Mouse (Mus musculus): ENCODE data around the gene Acap1.
"Not testable (repeated sequence)": the region's sequence is repeated elsewhere in the genome, so short reads cannot be mapped to it uniquely, and the experiment has no call there.

The Acap1 gene

DNA sequence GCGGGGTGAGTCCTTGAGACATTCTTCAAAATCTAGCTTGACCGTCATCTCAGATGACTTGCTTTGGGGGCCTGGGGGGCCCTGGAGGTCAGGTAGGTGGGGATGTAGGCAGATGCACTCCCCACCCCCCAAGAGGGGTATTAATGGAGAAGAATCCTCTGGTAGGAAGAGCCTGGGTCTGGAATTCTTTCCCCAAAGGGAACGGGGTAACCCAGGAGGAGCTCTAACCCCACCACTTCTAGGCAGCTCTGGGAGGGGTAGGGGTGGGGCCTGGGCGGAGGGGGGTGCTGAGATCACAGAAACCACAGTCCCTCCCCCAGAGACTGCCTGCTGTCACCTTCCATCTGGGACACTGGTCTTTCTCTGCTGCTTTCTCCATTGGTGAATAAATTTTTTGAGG, at the start of gene Acap1:
Gene Acap1, minus strand, starts transcription at position 249 of the 400 bp plus-strand sequence.
- DNase-seq = peak; percentile 63 to 65

DNA sequence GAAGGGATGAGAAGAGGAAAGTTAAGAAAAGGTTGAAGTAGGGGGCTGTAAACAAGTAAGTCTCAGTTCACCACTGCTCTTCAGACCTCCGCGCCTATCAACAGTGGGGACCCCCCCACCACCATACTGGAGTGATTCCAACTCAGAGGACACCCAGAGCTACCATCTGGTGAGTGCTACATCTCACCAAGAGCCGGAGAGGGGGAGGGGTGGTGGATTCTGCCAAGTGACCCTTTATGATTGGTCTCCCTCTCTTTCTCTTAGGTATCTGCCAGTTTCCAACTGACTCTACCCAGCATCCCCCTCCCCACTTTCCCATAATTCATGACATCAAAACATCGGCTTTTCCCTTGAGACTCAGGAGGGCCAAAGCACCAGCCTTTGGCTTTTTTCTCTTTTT, 45.6 kb upstream of the Acap1 start:
- DNase-seq = no peak

DNA sequence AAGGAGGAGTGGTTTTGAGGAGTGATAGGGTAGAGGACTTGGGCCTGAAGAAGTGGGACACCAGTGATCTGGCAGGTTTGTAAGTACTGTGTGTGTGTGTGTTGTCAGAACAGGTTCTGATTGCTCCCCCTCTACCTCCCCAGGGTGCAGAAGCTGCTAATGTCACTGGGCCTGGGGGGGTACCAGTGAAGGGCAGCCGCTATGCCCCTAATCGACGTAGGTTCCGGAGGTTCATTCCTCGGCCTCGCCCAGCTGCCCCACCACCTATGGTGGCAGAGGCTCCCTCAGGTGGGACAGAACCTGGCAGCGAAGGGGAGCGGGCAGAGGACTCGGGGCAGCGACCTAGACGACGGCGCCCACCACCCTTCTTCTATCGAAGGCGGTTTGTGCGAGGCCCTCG, 44.4 kb upstream of the Acap1 start:
- DNase-seq = no peak

DNA sequence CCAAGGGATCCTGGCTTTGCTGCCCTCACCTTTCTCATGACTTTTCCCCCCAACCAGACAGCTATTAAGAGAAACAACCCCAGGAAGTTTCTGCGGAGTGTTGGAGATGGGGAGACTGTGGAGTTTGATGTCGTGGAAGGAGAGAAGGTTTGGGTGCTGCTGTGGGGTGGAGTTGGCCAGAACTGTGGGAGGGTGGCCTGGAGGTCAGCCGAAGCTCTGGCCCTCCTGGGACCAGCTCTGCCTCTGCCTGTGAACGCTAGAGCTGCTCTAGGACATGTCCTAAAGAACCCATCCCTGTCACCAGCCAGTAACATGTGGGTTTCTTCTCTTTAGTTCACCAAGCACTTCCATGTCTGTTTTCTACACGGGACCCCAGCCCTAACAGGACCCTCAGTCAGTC, 43.8 kb upstream of the Acap1 start:
- DNase-seq = no peak

DNA sequence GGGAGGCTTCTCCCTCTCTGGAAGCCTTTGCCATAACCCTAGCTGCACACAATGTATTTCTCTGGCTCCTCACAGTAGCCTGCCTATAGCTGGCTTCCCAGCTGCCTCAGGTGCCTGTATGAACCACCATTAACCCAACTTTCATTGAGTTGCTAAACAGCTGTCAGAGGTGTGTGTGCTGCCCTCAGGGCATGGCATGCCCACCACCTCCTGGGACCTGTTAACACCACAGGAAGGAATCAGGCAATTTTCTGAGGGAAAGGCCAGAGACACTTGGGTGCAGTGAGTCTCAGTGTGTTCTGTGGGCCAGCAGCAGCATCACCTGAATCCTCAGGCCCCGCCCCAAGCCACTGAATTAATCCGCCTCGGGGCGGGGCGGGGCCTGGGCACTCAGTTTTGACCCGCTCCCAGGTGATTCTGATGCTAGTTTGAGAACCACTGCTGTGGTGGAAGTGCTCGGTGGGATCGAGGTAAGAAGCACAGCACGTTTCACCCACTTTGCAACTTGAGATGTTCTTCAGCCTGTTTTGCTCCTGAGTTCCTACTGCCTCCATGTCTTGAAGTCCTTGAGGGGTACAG, 43.2 kb upstream of the Acap1 start:
- no peak for DNase-seq

DNA sequence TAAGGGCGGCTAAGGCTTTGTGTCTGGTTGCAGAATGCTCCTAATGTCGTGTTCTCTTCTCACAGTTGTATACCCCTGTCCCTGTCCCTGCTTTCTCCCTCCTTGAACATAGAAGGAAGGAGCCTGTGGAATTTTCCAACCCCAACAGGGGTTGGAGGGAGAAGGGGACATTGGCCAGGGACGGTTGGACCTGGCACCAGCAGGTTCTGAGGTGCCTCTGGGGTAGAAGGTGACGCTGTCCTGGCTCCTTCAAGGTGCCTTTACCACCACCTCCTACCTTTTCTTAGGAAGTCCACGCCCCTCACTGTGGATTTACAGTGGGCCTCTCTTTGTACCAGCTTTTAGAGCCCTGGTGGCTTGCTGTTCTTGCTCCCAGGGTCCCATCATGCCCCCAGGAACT, 42.5 kb upstream of the Acap1 start:
- no peak for DNase-seq

DNA sequence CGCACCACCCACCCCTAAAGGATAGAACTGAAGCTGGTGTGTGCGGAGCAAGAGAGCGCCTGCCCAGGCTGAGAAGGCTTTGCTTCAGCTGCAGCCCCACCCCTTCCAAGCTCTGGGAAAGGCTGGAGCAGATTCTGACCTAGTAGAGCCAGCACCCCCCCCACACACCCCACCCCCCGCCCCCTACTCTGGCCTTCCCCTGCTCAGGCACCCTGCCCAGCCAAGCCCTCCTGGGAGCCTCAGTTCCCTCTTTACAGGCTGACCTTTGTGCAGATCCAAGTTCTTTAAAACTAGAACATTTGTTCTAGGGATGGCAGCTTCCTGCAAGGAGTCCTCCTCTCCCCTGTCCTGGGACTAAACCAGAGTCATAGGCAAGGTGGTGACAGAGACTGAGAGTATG, 42.0 kb upstream of the Acap1 start:
- DNase-seq = no peak

DNA sequence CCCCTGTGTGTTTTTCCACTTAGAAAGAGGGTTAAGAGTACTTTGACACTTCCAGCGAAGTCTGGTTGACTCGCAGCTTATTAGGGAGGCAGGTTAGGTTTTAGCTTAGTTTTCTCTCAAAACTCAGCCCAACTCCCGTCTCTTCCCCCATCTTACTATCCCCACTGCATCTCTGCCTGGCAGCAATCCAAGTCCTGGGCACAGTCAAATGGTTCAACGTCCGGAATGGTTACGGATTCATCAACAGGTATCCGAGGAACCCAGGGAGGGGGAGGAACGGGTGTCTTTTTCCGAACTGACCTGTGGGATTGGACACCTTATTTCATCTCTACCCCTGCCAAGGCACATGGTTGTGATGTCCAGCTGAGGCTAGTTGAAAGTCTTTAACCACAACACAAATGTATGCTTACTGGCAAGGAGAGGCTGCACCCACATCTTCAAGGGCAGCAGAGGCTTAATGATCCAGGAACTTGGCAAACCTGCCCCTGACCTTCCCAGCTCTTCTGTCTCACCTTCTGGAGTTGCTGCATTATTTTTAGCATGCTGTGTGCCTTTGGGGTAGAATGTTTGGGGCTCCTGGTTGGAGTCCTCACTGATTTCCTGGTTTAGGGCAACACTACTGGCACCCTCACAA, 41.5 kb upstream of the Acap1 start:
- no peak for DNase-seq

DNA sequence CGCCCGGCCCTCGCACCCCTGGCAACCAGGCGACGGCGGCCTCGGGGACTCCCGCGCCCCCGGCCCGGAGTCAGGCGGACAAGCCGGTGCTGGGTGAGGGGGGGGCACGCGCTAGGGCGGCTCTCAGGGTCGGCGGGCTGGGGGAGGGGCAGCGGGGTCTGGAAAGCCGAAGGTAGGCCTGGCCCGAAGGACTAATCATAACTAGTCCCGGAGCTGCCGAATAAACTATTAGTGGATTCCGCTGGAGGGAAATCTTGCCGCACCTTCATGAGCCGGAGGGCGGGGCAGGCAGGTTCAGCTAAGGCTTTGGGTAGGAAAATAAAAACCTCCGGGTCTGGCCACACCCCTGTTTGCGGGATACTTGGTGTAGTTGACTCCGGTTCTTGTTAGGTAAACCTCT, 40.8 kb upstream of the Acap1 start:
- DNase-seq = peak in 1 of 2 experiments; percentile 27

DNA sequence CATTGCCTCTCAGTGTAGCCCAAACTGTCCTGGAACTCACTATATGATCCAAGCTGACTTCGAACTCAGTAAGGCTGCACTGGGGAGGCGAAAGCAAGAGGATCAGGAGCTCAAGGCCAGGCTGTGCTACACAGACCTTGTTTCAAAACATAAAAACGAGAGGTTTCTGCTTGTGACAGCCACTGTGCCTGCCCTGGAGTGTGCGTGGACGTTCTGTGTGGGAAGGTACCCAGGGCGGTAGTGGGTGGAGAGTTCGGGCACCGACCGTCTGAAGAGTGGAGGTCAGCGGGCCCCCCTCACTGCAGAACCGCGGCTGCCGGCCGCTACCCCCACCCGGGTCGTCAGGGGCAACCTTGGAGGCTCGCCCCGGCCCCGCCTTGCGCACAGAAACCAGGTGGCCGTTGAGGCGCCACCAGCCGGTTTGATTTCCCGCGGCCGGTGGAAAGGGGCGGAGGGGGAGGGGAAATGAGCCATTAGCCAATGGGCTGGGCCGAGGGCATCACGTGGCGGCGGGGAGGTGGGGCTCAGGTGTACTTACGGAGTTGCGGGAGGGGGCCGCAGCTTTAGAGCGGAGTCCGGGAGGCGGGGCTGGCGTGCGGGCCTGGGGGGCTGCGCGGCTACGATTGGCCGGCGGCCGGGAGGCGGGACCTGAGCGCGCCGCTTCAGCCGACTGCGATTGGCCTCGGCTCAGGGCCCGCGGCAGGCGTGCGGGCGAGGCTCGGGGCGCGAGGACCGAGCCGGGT, 40.0 kb upstream of the Acap1 start, which contains the start of gene Ybx2:
Gene Ybx2, plus strand, starts transcription at position 660 of the 743 bp plus-strand sequence.
- peak; percentile 88 to 90 for DNase-seq

DNA sequence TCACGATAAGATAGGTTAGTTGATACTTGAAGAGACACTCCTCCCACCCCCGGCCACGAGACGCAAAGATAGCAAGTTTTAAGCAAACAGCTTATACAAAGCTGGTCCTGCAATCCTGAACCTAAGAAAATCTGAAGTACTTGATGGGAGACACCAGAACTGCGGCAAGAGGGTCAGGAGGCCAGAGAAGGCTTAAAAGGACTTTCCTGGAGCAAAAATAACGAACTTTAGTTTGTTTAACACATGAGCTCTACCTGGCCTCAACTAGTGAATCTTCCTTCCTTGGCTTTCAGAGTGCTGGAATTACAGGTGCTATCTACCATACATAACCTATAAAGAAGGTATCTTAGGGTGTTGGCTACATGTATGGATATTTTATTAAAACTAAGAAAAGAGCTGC, 39.3 kb upstream of the Acap1 start:
- no peak for DNase-seq

DNA sequence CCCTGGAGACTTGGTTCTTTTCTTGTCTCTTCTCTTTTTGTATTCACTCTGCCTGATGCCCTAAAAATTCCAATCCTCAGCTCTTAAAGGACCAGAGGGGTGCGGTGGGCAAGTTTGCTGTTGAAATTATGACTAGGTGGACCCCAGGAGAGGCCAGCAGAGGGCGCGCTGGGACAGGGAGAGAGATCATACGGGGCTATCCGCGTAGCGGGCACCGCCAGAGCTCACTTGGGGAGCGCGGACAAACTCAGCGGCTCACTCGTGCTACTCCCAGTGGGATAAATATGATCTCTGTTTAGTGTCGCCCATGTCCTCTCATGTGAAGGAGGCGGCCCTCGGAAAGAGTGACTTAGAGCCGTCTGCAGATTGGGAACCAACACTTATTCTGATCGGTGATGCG, 38.8 kb upstream of the Acap1 start:
- peak; percentile 94 to 95 for DNase-seq

DNA sequence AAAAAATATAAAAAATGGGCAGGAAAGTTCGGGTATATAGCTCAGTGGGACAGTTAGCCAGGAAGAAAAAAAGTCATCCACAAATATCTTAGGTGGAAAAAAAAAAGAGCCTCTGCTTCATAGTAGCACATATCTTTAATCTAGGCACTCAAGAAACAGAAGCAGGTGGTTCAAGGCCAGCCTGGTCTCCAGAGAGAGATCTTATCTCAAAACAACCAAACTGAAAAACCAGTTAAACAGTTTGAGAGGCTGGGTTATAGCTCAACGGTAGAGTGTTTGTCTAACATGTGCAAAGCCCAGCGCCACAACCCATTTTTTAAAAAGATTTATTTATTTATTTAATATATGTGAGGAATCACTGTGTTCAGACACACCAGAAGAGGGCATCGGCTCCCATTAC, 37.7 kb upstream of the Acap1 start:
- no peak for DNase-seq

DNA sequence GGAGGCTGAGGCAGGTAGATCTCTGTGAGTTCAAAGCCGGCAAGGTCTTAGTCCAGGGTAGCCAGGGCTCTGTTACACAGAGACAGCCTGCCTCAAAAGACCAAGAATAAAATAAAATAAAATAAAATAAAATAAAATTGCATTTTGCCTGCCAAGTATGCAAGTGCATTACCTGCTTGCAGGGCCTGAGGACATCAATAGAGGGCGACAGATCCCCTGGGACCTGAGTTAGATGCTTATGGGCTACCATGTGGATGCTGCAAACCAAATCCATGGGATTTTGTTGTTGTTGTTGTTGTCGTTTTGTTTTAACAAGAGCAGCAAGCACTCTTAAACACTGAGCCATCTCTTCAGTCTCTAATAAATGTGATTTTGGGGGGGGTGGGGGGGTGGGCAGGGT, 36.9 kb upstream of the Acap1 start:
- DNase-seq = peak; percentile 33 to 35

DNA sequence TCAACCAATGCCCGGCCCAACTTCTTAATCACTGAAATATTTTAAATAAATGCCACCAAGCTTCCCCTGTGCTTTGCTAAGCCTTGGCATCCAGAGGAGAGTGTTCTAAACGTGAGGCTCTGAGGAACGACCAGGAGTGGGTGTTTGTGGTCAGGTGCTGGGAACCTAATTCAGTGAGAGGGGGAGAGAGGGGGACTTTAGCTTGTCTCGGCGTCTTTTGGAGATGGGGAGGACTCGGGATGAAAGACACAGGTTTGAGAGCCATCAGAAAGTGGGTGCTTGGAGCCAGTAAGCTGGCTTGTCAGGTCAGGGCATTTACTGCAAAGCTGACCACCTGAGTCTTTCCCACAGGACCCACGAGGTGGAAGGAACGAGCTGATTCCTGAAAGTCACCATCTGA, 36.4 kb upstream of the Acap1 start:
- no peak for DNase-seq

DNA sequence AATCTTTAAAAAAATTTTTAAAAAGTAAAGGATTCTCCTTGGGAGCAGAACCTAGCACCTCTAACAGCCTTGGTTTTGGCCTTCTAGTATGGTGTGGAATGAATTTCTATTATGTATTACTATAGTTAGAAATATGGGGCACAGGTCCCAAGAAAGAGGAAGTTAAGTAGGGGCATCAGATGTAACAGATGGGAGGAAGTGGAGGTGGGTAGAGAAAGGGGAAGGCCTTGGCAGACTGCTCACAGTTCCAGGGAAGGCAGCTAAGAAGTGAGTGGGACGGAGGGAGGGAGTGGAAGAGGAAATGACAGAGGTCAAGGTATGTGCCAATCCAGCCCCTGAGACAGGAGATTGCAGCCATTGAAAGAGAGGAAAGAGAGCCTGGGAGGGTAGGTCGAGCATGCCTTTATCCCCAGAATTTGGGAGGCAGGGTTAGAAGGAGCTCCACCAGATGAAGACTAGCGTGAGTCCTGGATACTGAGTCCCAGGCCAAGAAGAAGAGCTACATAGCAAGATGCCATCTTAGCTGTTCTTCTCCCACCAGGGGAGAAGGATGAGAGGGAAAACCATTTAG, 35.7 kb upstream of the Acap1 start:
- peak; percentile 45 to 58 for DNase-seq

DNA sequence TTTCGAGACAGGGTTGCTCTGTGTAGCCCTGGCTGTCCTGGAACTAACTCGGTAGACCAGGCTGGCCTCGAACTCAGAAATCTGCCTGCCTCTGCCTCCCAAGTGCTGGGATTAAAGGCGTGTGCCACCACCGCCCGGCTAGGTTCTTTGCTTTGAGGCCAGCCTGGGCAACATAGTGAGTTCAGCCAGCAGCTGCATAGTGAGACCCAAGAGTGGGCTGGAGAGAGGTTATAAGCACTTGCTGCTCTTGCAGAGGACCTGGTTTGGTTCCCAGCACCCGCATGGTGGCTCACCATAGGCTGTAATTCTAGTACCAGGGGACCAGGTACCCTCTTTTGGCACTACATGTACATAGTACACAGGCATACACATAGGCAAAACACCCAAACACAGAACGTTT, 34.8 kb upstream of the Acap1 start:
- not testable (repeated sequence) for DNase-seq

DNA sequence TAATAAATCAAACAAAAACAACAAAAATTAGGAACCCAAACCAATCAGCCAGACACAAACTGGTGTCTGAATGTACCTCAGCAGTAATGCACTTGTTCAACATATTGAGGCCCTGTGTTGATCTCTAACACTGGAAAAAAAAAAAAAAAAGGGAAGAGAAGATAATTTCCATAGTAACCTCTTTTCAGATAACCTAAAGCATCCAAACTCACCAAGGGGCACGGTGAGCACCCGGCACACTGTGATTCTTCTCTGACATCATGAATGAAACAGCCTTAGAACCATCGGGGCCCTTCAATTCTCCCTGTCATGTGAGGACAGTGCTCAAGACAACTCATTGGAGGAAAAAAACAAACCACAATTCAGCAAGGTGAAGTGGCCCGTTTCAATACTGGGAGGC, 34.4 kb upstream of the Acap1 start:
- DNase-seq = no peak

DNA sequence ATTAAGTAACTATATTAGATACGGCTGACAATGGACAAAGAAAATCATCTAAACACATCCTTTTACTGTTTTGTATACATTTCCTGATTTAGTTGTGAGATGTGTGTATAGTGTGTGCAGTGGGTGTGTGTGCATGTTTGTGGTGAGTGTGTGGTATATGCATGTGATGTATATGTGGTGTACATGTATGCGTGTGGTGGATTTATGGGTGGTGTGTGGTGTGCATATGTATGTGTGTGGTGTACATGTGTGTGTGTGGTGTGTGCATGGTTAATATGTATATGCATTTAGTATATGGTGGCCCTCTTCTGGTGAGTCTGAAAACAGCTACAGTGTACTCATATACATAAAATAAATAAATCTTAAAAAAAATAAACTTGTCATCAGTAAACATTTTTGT, 32.2 kb upstream of the Acap1 start:
- DNase-seq = no peak

DNA sequence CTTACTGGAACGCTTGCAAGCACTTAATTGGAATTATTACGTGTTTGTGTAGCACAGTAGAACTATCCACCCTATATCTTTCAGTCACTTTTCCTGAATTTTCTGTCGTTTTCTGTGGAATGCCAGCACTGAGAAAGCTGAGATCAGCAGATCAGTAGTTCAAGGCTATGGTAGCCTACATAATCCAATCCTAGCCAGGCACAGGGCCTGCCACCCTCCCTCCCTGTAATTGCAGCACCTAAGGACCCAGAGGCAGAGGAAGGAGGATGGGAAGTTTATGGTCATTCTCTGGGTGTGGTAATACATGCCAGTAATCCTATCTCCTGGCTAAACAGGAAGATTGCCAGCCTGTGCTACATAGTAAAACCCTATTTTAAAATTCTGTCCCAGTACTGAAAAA, 27.5 kb upstream of the Acap1 start:
- DNase-seq = no peak

DNA sequence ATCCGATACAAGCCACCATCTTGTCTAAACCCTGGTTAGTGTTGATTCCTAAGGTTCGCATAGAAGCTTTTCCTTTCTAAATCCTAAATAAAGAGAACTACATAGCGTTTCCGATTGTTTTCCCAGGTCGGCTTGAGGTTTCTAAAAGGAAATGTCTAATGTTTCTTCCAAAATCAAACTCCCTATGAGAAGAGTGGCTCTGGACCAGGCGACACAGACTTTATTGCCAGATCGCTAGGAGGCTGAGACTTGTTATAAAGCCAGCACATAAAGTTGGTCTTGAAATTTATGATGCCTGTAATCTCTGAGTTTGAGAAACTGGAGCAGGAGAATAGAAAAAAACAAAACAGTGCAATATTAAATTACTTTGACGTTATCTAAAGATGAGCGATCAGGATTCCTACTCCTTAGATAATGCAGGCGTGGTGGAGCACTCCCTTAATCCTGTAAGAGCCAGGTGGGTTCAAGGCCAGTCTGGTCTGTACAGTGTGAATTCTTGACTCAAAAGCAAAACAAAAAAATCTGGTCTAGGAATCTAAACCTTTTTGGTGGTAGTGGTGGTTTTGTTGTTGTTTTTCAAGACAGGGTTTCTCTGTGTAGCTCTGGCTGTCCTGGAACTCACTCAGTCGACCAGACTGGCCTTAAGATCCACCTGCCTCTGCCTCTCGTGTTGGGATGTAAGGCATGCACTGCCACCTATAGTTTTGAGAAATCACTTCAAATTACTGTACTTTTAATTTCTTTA, 26.8 kb upstream of the Acap1 start:
- no peak for DNase-seq

DNA sequence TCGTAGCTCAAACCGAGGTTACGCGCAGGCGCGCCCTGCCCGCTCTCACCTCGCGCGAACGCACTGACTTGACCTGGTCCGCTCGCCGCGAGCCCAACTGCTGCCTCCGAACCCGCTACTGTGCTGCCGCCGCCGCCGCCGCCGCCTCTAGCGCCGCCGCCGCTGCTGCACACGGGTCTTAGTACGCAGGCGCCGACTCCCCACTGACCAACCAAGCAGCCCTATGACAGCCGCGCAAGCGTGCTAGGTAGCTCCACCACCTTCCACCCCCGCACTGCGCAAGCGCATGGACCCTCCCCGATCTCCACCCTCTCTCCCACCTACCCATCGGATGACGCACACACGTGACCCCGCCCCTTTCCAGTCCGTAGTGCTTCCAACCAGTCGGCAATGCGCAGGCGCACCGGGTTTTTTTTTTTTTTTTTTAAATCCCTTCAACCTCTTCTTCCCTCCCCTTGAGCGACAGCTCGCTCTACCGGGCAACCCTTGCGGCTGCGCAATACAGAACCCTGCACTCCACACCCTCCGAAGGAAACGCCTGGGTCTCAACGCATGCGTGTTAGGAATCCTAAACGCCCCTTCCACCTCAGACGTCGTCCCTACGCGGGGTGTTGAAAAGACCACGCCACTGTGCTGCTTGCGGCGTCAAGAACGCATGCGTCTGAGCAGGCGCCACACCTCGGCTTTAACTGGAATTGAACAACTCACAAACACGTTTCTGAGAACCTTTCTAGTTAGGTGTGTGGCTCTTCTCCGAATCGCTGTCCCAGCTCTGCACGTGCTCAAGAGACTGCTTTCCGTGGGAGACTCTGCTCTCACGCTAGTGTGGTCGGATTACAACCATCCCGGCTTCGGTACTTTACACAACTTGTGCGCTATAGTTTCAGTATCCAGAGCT, 26.0 kb upstream of the Acap1 start, which contains the start of gene Eif5a:
Gene Eif5a, minus strand, starts transcription at position 845 of the 898 bp plus-strand sequence.
- peak; percentile 100 for DNase-seq
